Mouse (Mus musculus) G1E (cell line): ENCODE results near the gene Pcca. TPM values are rescaled to one million over a fixed set of nuclear protein-coding genes. Genes with fewer than 3 reads are reported as not detected.

Experiments used
- ATAC-seq: 2 replicates; pipeline ENCODE4 v1.8.0; 2016; ENCODE audit warnings: mild to moderate bottlenecking; ENCODE audit not compliant: insufficient number of reproducible peaks, poor library complexity, low FRiP score, severe bottlenecking; ENCODE audit errors: extremely low read depth
- DNase-seq: peaks from one replicate; pipeline ENCODE4 v3.0.0; 2012; ENCODE audit warnings: low spot score
- H3K27me3 ChIP-seq: 2 replicates; pipeline ENCODE4 v1.6.1; 2012; ENCODE audit warnings: mild to moderate bottlenecking, low read length, inconsistent platforms; ENCODE audit not compliant: insufficient read depth
- H3K36me3 ChIP-seq: replicated peaks from 2 replicates; pipeline ENCODE3; 2012; ENCODE audit warnings: mild to moderate bottlenecking, inconsistent platforms
- H3K4me1 ChIP-seq: 2 replicates; pipeline ENCODE4 v1.6.1; 2012; ENCODE audit warnings: low read depth, low read length, inconsistent platforms, mixed read lengths; ENCODE audit not compliant: insufficient read depth
- H3K4me3 ChIP-seq: 2 replicates; pipeline ENCODE4 v1.5.1; 2012; ENCODE audit warnings: low read depth, mild to moderate bottlenecking, inconsistent platforms, low read length, moderate library complexity, mixed read lengths
- H3K9me3 ChIP-seq: replicated peaks from 2 replicates; pipeline ENCODE4 v1.6.1; 2012; ENCODE audit warnings: inconsistent platforms
- CTCF ChIP-seq: IDR thresholded peaks from 2 replicates; pipeline ENCODE4 v1.5.1; 2012; ENCODE audit warnings: low read depth, low read length, inconsistent platforms, mixed read lengths
- GATA1 ChIP-seq: IDR thresholded peaks from 2 replicates; pipeline ENCODE4 v1.6.1; 2012; ENCODE audit warnings: borderline replicate concordance, low read length, inconsistent platforms, mixed read lengths
- GATA2 ChIP-seq: IDR thresholded peaks from 2 replicates; pipeline ENCODE4 v1.6.1; 2012; ENCODE audit warnings: low read depth, low read length, inconsistent platforms, borderline replicate concordance
- POLR2AphosphoS5 ChIP-seq: IDR thresholded peaks from 2 replicates; pipeline ENCODE4 v1.6.1; 2012; ENCODE audit warnings: low read depth, low read length, inconsistent platforms; ENCODE audit not compliant: insufficient replicate concordance
- TAL1 ChIP-seq: conservative IDR thresholded peaks from 2 replicates; pipeline ENCODE4 v1.6.1; 2012; ENCODE audit warnings: low read depth, low read length, inconsistent platforms, mixed read lengths
- polyA plus RNA-seq: library from polyadenylated mRNA; stranded (reverse); fragments of >175 nt; gene quantifications from 2 replicates; pipeline ENCODE4 v1.2.3, GENCODE M21; 2012
- total RNA-seq, 2 experiments: library from RNA; stranded (forward) in 1 of 2; stranded (reverse) in 1 of 2; fragments of 200-1000 nt in 1 of 2; fragments of >200 nt in 1 of 2; fragmentation: Nextera tagmentation in 1 of 2; gene quantifications; 2 replicates each; pipeline ENCODE4 v1.2.3; 2014 to 2017

Pcca gene
- total and polyA plus RNA-seq, 3 experiments: 15.3 to 67.0 (median 65.8) TPM

GRCm38 (mm10) chr14:122509058-122509457 lies 25.1 kb upstream of the Pcca start:
- TF ChIP-seq TAL1 (no peak), GATA2 (no peak), GATA1 (no peak), CTCF (no peak), POLR2AphosphoS5 (no peak)
- ATAC-seq (no peak), DNase-seq (no peak)
- Histone ChIP-seq H3K36me3 (no peaks in the 10 kb centered on the region), H3K4me3 (no peak overlapping the region), H3K9me3 (no peaks in the 10 kb centered on the region), H3K4me1 (no peaks in the 10 kb centered on the region), H3K27me3 (peaks cover 12% of the 10 kb centered on the region; the same call in 1 of the 2 replicates)

- Histone ChIP-seq H3K4me1 (no peaks in the 10 kb centered on the region), H3K9me3 (no peaks in the 10 kb centered on the region), H3K36me3 (no peaks in the 10 kb centered on the region), H3K4me3 (no peak overlapping the region), H3K27me3 (peaks cover 12% of the 10 kb centered on the region; the same call in 1 of the 2 replicates)
- no peak for ATAC-seq
- no peak for DNase-seq
- no peak for TF ChIP-seq CTCF
- TF ChIP-seq GATA2: no peak
- no peak for TF ChIP-seq TAL1
- TF ChIP-seq GATA1: no peak
- TF ChIP-seq POLR2AphosphoS5: no peak
Measured at GRCm38 (mm10) chr14:122511519-122511918, 22.6 kb upstream of the Pcca start.

GRCm38 (mm10) chr14:122513511-122514036 lies 20.6 kb upstream of the Pcca start:
- no peaks in the 10 kb centered on the region for H3K36me3 ChIP-seq
- no peaks in the 10 kb centered on the region for H3K9me3 ChIP-seq
- TF ChIP-seq TAL1: no peak
- TF ChIP-seq CTCF: no peak
- TF ChIP-seq POLR2AphosphoS5: no peak
- TF ChIP-seq GATA1: no peak
- no peak for TF ChIP-seq GATA2
- H3K4me3 ChIP-seq: no peak overlapping the region
- no peak for DNase-seq
- ATAC-seq: no peak
- H3K27me3 ChIP-seq: peaks cover 12% of the 10 kb centered on the region; the same call in 1 of the 2 replicates
- H3K4me1 ChIP-seq: no peaks in the 10 kb centered on the region

- Histone ChIP-seq H3K4me1 (peaks cover 5% of the 10 kb centered on the region), H3K4me3 (no peak overlapping the region), H3K27me3 (no peaks in the 10 kb centered on the region), H3K9me3 (no peaks in the 10 kb centered on the region), H3K36me3 (no peaks in the 10 kb centered on the region)
- no peak for TF ChIP-seq POLR2AphosphoS5
- no peak for TF ChIP-seq TAL1
- no peak for TF ChIP-seq GATA1
- TF ChIP-seq CTCF: no peak
- no peak for TF ChIP-seq GATA2
- DNase-seq (no peak), ATAC-seq (no peak)
Measured at GRCm38 (mm10) chr14:122528475-122528874, 5.6 kb upstream of the Pcca start.

- Histone ChIP-seq H3K4me1 (peaks cover 23% of the 10 kb centered on the region), H3K4me3 (no peak overlapping the region), H3K27me3 (no peaks in the 10 kb centered on the region), H3K9me3 (no peaks in the 10 kb centered on the region), H3K36me3 (peaks cover 11% of the 10 kb centered on the region)
- TF ChIP-seq TAL1 (no peak), GATA2 (no peak), CTCF (no peak), GATA1 (no peak), POLR2AphosphoS5 (no peak)
- ATAC-seq (no peak), DNase-seq (no peak)
Measured at GRCm38 (mm10) chr14:122535986-122536385, 1.9 kb downstream of the Pcca start.

GRCm38 (mm10) chr14:122548421-122548820 lies 14.3 kb downstream of the Pcca start:
- Histone ChIP-seq H3K36me3 (peaks cover 5% of the 10 kb centered on the region), H3K4me3 (no peak overlapping the region), H3K4me1 (no peaks in the 10 kb centered on the region), H3K27me3 (no peaks in the 10 kb centered on the region), H3K9me3 (peaks cover 12% of the 10 kb centered on the region)
- ATAC-seq (no peak), DNase-seq (no peak)
- no peak for TF ChIP-seq GATA1
- TF ChIP-seq POLR2AphosphoS5: no peak
- no peak for TF ChIP-seq GATA2

GRCm38 (mm10) chr14:122548905-122549304 lies 14.8 kb downstream of the Pcca start:
- Histone ChIP-seq H3K27me3 (no peaks in the 10 kb centered on the region), H3K36me3 (peaks cover 5% of the 10 kb centered on the region), H3K4me3 (no peak overlapping the region), H3K9me3 (peaks cover 12% of the 10 kb centered on the region), H3K4me1 (no peaks in the 10 kb centered on the region)
- DNase-seq: no peak
- no peak for ATAC-seq
- TF ChIP-seq POLR2AphosphoS5: no peak
- TF ChIP-seq CTCF: no peak
- TF ChIP-seq GATA1: no peak
- no peak for TF ChIP-seq GATA2
